Mouse (Mus musculus) small intestine, adult 2 months (tissue): ENCODE data around the gene Egfem1. TPM values are rescaled to one million over a fixed set of nuclear protein-coding genes. Genes with fewer than 3 reads are reported as not detected.

ENCODE experiments used
- H3K27ac ChIP-seq: fragments of 200-500 bp; 2 replicates; pipeline ENCODE4 v1.5.1; 2012; ENCODE audit warnings: low read depth, low read length, control low read depth, inconsistent platforms; ENCODE audit not compliant: insufficient read depth
- H3K27me3 ChIP-seq: fragments of 200-500 bp; 2 replicates; pipeline ENCODE4 v1.6.1; 2012; ENCODE audit warnings: mild to moderate bottlenecking, moderate library complexity, low read length, inconsistent platforms; ENCODE audit not compliant: control insufficient read depth, insufficient read depth
- H3K36me3 ChIP-seq: fragments of 200-500 bp; 2 replicates; pipeline ENCODE4 v1.6.1; 2012; ENCODE audit warnings: mild to moderate bottlenecking, low read length, control low read depth, inconsistent platforms; ENCODE audit not compliant: control insufficient read depth, insufficient read depth
- H3K4me1 ChIP-seq: fragments of 200-500 bp; 2 replicates; pipeline ENCODE4 v1.6.1; 2012; ENCODE audit warnings: low read length, inconsistent platforms, mixed read lengths; ENCODE audit not compliant: control insufficient read depth, insufficient read depth, insufficient read length
- H3K4me3 ChIP-seq: fragments of 200-500 bp; 2 replicates; pipeline ENCODE4 v1.5.1; 2012; ENCODE audit warnings: low read depth, mild to moderate bottlenecking, control low read depth, inconsistent platforms, low read length, moderate library complexity
- CTCF ChIP-seq: fragments of 200-500 bp; IDR thresholded peaks from 2 replicates; pipeline ENCODE4 v1.5.1; 2012; ENCODE audit warnings: low read depth, mild to moderate bottlenecking, control low read depth, inconsistent platforms, low read length, moderate library complexity, mixed read lengths; ENCODE audit not compliant: insufficient replicate concordance, insufficient read length; ENCODE audit errors: extremely low read depth
- POLR2A ChIP-seq: fragments of 200-500 bp; IDR thresholded peaks from 2 replicates; pipeline ENCODE4 v1.6.1; 2012; ENCODE audit warnings: low read depth, mild to moderate bottlenecking, control low read depth, inconsistent platforms, low read length, moderate library complexity
- WGBS: fragments of 180-500 bp; shearing (Covaris S2); methylation state at CpG from one replicate; pipeline ENCODE4 v1.1.7; 2018; 5-methylcytosine and 5-hydroxymethylcytosine counted together
- polyA plus RNA-seq: library from polyadenylated mRNA; depleted of rRNA; stranded (reverse); fragments of >200 nt; gene quantifications from 2 replicates; pipeline ENCODE4 v1.2.3, GENCODE M21; 2012

Gene Egfem1
- polyA plus RNA-seq, 1 experiment: not detected

DNA sequence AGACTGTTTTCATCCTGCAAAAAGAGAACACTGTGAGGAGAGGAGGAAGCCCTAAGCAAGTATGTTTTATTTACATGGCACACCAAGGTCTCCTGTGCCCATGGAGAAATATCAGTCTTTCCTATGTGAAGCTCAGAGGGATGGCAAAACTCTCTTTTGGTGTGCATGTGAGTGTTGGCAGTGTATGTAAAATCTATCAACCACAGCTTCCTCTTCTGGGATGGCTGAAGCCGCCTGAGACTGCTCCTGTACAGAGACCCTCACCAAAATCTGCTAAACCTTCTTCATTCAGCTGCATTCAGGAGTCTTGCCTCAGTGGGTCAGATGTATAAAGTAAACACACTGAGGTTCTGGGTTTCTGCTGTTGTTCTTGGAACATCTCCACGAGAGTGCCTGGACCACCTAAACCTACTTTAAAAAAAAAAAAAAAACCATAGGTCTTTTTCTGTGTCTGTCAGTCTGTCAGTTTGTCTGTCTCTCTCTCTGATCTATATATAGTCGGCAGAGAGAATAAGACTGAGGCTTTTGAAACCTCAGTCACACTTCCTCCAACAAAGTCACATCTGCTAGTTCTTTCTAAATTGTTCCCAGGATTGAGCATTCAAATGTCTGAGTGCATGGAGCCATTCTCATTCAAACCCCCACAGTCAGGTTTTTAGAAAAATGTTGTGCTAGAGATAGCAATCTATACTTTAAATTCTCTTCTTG lies 24.3 kb downstream of the Egfem1 start:
- Histone ChIP-seq H3K4me1 (no peaks in the 10 kb centered on the region), H3K36me3 (no peaks in the 10 kb centered on the region), H3K27me3 (no peaks in the 10 kb centered on the region), H3K4me3 (no peak overlapping the region), H3K27ac (no peak overlapping the region)
- 63% methylated on average over 3 of the region's 3 CpGs for WGBS
- no peak for TF ChIP-seq CTCF
- TF ChIP-seq POLR2A: no peak

DNA sequence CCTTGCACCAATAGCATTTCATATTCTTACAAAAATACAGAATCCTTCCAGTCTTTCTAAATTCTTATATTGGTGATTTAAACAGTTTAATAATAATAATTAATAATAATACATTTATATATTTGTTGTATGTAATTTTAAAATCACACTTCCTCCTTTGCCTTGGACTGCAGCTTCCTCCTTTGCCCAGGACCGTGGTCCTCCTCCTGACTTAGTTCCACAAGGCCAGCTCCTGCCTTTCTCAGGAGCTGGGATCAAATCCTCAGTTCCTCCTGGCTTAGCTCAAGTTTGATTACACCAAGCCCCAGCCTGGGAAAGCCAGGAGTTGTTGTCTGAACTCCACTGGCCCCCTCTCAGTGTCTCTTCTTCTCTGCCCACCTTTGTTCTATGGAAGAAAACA lies 25.3 kb downstream of the Egfem1 start:
- Histone ChIP-seq H3K27me3 (no peaks in the 10 kb centered on the region), H3K36me3 (no peaks in the 10 kb centered on the region), H3K4me1 (no peaks in the 10 kb centered on the region), H3K27ac (no peak overlapping the region), H3K4me3 (no peak overlapping the region)
- TF ChIP-seq POLR2A (no peak), CTCF (no peak)
- 43% methylated on average over 1 of the region's 1 CpGs for WGBS

DNA sequence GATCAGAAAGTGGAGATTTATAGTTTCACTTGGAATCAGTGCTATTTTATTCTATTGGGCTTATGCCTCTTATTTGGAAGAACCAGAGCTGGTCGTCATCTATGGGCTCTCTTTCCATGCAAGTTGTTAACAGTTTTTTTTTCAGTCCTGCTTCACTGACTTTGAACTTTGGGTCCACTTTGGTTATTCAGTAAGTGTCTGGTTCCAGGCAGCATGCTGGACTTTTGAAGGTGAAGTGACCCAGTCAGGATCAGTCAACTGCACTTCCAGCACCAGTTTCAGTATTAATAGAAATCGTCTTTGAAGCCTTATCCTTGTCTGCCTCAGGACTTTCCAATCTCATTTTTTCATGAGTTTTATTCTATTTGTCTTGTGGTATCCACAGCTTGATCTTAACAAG lies 28.5 kb downstream of the Egfem1 start:
- TF ChIP-seq POLR2A: no peak
- TF ChIP-seq CTCF: no peak
- 78% methylated on average over 2 of the region's 2 CpGs for WGBS
- H3K27ac ChIP-seq: no peak overlapping the region
- H3K4me3 ChIP-seq: no peak overlapping the region
- H3K36me3 ChIP-seq: no peaks in the 10 kb centered on the region
- no peaks in the 10 kb centered on the region for H3K4me1 ChIP-seq
- H3K27me3 ChIP-seq: no peaks in the 10 kb centered on the region

DNA sequence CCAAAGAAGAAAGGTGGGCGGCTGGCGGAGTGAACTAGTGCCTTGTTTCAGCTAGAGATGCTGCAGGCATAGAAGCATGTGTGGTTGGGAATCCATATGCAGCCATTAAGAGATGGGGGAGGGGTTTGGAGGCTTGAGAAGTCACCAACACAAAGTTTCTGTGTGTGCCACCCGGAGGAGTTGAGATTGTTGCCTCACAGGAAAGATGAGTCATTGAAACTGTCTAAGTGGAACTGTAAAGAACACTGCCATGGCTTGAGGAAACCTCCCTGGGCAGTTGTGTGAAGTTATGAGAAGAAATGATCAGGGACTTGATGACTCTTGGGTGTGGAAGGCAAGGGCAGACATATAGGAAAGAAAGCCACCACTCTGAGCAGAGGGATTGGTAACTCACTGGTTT lies 32.7 kb downstream of the Egfem1 start:
- 84% methylated on average over 3 of the region's 3 CpGs for WGBS

DNA sequence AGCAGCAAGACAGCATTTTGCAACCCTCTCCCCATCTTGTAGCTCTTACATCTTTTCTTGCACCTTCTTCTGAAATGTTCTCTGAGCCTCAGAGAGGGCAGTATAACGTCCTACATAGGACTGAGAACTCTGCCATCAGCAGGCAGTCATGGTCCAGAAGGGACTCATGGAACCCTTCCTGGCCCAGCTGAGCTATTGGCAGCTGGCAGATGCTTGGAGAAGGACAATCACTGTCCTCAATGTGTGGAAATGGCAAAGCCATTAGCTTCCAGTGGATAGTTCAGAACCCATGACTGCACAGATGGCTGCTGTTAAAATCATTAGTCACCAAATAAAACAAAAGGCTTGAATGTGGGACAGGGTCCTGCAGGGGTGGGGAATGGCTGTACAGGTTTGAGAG lies 35.6 kb downstream of the Egfem1 start:
- no peaks in the 10 kb centered on the region for H3K36me3 ChIP-seq
- H3K4me1 ChIP-seq: no peaks in the 10 kb centered on the region
- TF ChIP-seq POLR2A (no peak), CTCF (no peak)
- H3K4me3 ChIP-seq: no peak overlapping the region
- H3K27me3 ChIP-seq: no peaks in the 10 kb centered on the region
- H3K27ac ChIP-seq: no peak overlapping the region
- 36% methylated on average over 1 of the region's 1 CpGs for WGBS

More for the DNA sequence above, 32.7 kb downstream of the Egfem1 start:
- no peak for TF ChIP-seq CTCF
- no peak for TF ChIP-seq POLR2A
- Histone ChIP-seq H3K4me3 (no peak overlapping the region), H3K27me3 (no peaks in the 10 kb centered on the region), H3K4me1 (no peaks in the 10 kb centered on the region), H3K36me3 (no peaks in the 10 kb centered on the region), H3K27ac (no peak overlapping the region)

DNA sequence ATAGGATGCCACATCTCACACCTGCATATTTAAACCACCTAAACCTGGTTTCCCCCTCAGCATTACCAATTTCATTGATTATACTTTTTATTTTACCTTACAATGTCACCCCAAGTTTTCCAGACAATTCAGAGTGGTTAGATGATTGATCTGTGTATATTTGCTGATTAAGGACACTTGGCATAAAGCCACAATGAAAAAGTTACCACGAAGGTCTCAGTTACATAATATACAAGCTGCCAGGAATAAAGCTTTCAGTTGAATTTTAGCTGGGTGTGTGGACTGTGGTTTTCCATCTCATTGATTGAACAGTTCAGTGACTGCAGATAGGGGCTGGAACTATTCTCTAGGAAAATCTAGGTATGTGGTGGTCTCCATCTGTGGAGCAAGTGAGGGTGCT lies 40.7 kb downstream of the Egfem1 start:
- 20% methylated on average over 1 of the region's 1 CpGs for WGBS
- Histone ChIP-seq H3K27ac (no peak overlapping the region), H3K36me3 (no peaks in the 10 kb centered on the region), H3K27me3 (no peaks in the 10 kb centered on the region), H3K4me1 (no peaks in the 10 kb centered on the region), H3K4me3 (no peak overlapping the region)
- TF ChIP-seq POLR2A (no peak), CTCF (no peak)

DNA sequence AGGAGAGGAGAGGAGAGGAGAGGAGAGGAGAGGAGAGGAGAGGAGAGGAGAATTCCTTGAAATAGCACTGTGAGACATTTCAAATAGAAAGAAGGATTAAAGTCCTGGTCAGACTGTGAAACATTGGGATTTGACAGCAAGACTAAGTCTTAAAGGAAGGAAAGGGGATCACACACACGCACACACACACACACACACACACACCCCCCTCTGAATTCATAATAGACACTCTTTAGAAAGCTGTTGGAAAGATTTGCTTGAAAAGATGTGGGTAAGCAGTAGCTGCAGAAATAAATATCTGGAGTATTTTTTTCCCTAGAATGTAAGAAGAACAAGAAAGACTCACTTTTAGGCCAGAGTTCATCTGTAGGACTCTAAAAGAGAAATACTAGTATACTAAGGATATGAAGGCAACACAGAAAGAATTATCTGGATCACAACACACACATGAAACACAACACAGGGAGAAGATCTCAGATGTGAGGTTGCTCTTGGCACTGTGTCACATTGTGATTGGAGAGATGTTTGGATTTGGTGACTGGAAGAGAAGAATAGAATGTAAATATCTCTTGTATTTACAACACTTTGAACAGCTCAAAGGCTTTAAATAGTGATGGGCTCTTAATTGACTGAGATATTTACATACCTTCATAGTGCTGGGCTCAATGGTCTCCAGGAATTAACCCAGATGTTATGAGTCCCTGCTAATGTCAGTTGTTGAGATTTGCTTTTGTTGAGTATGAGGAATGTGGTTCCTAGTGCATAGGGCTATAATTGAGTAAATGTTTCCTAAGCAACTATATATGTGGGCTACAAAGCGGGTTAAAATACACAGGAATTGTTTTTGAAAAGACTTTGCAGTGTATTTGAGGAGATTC lies 50.5 kb downstream of the Egfem1 start:
- H3K27ac ChIP-seq: no peak overlapping the region
- H3K27me3 ChIP-seq: no peaks in the 10 kb centered on the region
- TF ChIP-seq POLR2A (no peak), CTCF (no peak)
- no peaks in the 10 kb centered on the region for H3K36me3 ChIP-seq
- no peak overlapping the region for H3K4me3 ChIP-seq
- H3K4me1 ChIP-seq: no peaks in the 10 kb centered on the region
- WGBS: 64% methylated on average over 2 of the region's 2 CpGs
